Mouse (Mus musculus) MN1 (cell line): ENCODE data around the gene Rassf8.

Experiments used
- DNase-seq: peaks from one replicate; pipeline ENCODE4 v3.0.0-alpha.2; 2016; ENCODE audit warnings: low spot score

Rassf8 gene

GRCm38 (mm10) chr6:145747671-145748640 lies 1.4 kb downstream of the Rassf8 start:
- DNase-seq: peak; percentile 12

GRCm38 (mm10) chr6:145750394-145750793 lies 3.8 kb downstream of the Rassf8 start:
- no peak for DNase-seq

GRCm38 (mm10) chr6:145753296-145753695 lies 6.7 kb downstream of the Rassf8 start:
- no peak for DNase-seq

- no peak for DNase-seq
Observed at GRCm38 (mm10) chr6:145754416-145754815, 7.9 kb downstream of the Rassf8 start.

DNA sequence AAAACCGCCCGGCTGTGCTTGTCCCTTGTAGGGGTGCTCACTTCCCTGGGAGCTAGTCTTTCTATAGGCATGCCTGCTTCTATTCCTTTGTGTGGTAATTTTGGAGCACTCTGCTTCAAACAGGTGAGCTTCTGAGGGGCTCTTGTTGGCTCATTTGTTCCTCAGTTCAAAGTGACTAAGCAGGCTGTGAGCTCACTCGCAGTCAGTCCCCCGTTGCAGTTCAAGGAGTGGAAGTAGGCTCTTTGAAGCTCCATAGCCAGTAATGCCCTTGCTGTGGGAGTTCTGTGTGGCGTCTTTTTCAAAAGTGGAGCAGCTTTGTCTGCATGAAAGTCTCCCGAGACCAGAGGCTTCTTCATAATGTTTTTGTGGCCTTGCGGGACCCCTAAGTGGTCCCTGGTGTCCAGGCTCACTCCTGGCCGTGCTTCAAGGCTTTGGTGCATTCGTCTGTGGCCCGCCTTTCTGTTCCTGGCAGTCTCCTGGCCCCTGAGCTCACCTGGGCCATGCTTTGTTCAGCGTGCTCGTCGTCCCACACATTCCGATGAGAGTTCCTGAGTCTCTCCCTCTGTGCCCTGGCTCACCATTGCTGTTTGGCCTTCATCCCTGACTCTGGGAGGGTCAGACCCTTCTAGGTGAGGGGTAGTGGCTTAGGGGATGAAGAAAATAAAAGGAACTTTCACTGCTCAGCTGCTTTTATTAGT lies 9.5 kb downstream of the Rassf8 start:
- no peak for DNase-seq

GRCm38 (mm10) chr6:145756640-145757005 lies 10.1 kb downstream of the Rassf8 start:
- DNase-seq: no peak

- no peak for DNase-seq
Observed at GRCm38 (mm10) chr6:145757346-145757745, 10.8 kb downstream of the Rassf8 start.

- no peak for DNase-seq
Observed at GRCm38 (mm10) chr6:145758685-145759084, 12.1 kb downstream of the Rassf8 start.

GRCm38 (mm10) chr6:145759432-145759831 lies 12.9 kb downstream of the Rassf8 start:
- no peak for DNase-seq

GRCm38 (mm10) chr6:145760246-145761016 lies 13.9 kb downstream of the Rassf8 start:
- DNase-seq: peak; percentile 20

GRCm38 (mm10) chr6:145761151-145761935 lies 14.8 kb downstream of the Rassf8 start:
- no peak for DNase-seq

DNA sequence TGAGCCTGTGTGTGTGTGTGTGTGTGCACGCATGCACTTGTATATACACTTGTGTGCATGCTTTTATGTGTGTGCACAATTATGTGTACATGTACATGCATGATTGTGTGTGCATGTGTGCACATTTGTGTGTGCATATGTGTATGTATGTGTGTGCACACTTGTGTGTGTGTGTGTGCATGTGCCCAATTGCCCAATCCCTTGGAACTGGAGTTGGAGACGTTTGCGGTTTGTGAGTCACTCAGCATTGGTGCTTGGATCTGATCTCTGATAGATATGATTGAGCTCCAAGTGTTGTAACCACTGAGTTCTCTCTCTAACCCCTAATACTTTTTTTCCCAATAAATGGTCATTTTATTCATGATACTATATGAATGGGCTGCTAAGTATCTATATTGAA lies 15.5 kb downstream of the Rassf8 start:
- DNase-seq: no peak

DNA sequence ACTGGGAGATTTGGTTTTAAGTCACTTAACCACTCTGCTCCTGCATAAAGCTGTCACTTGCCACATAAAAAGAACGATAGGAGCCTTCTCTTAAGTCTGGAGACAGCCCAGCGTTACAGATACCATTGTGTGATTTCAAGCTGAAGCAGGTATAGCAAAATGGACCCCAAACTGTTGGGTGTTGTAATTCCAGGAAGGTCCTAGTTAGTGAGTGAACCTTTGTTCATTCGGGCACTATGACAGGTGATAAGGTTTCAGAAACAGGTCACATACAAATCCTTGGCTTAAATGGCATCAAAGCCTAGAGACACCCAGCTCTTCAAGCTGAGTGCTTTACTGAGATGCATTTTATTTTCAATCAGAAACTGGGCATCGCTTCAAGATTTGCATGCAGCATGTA lies 16.5 kb downstream of the Rassf8 start:
- DNase-seq: no peak

DNA sequence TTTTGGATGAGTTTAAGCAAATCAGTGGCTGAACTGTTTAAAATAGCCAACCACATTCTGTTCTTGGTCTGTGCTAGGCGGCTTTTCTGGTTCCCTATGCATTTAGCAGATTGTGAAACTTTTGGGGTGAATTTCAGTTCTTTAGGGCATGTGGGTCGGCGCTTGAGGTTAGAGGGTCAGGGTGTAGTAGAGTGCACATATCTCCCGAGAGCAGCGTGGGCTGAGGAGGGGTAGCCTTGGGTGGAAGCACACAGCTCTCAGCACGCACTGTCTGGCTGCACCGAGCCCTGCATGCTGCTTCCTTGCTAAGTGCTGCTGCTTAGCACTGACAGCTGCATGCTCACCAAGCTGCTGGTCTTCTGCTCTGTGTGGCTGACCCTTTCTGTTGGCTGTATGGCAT lies 18.5 kb downstream of the Rassf8 start:
- no peak for DNase-seq

DNA sequence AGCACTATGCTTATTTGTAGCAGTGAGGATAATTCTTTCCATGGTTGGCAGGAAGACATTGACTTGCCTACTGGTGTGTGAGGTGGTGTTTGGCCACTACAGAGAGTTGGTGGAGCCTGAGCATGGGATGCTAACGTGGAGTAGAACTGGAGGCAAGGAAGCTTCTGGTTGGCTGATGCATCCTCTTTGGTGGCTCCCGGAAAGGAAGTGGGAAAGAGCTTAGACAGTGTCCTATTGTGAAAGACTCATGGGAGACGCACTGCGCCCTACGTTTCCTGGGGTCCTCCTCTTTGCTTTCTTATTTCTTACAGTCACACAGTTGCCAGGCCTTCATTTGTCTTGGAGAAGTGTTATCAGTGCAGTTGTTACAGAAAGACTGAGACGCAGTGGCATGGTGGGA lies 20.4 kb downstream of the Rassf8 start:
- DNase-seq: no peak

DNA sequence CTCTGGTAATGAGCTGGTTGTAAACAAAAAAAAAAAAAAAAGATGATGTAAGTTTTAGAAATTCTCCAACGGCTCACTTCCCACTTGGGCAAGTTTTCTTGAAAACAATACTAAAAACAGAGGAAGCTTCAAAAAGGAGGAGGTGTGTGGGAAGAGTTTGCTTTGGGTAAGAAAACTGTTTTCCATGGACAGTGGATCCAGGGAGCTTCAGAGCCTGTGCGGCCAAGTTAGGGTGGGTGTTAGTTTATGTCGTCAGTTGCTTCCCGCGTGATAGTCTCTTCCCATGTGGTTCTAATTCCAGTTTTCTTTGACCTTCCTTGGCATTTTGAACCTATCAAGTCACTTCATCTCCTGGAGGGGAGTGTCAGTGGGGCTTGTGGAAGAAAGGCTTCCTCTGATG lies 21.1 kb downstream of the Rassf8 start:
- peak; percentile 45 for DNase-seq

- no peak for DNase-seq
Observed at GRCm38 (mm10) chr6:145768671-145769292, 22.2 kb downstream of the Rassf8 start.

GRCm38 (mm10) chr6:145769855-145770254 lies 23.3 kb downstream of the Rassf8 start:
- DNase-seq: no peak

GRCm38 (mm10) chr6:145770272-145771000 lies 23.9 kb downstream of the Rassf8 start:
- DNase-seq: no peak

DNA sequence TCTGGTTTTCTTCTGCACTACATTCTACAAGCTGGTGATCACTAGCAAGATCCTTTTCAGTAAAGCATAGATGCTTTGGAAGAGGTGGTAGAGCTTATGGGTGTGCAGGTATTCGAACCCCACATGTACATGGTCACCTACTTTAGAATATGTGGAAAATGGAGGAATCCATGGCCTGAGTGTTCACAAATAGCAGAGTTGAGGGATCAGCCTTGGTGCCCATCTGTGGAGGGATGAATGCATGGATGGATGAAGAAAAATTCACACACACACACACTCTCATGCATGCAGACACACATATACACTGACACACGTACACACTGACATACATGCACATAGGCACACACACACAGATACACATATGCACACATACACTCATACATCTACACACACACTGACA lies 27.9 kb downstream of the Rassf8 start:
- DNase-seq: no peak
